Mouse (Mus musculus) limb, embryonic 11.5 days (tissue): Measurements from ENCODE around the gene Gm44503. TPM values are rescaled to one million over a fixed set of nuclear protein-coding genes. Genes with fewer than 3 reads are reported as not detected.

Source experiments
- ATAC-seq: fragments of 200-750 bp; cut with Nextera tagmentation; 2 replicates; pipeline ENCODE4 v1.8.0; 2017; ENCODE audit warnings: low read depth; ENCODE audit not compliant: insufficient number of reproducible peaks, low FRiP score, low TSS enrichment
- DNase-seq: peaks from one replicate; pipeline ENCODE4 v3.0.0-alpha.2; 2015; ENCODE audit warnings: low spot score
- H3K27ac ChIP-seq: fragments of 300-500 bp; sonication (generic); replicated peaks from 2 replicates; pipeline ENCODE4 v1.5.1; 2014; ENCODE audit warnings: low read depth, mild to moderate bottlenecking, low read length
- H3K27me3 ChIP-seq: fragments of 300-500 bp; sonication (generic); 2 replicates; pipeline ENCODE4 v1.6.1; 2014; ENCODE audit warnings: mild to moderate bottlenecking, low read length, mixed read lengths; ENCODE audit not compliant: control insufficient read depth, insufficient read depth
- H3K36me3 ChIP-seq: fragments of 300-500 bp; sonication (generic); 2 replicates; pipeline ENCODE4 v1.6.1; 2014; ENCODE audit warnings: mild to moderate bottlenecking, low read length, moderate library complexity, mixed read lengths; ENCODE audit not compliant: control insufficient read depth, insufficient read depth
- H3K4me1 ChIP-seq: fragments of 300-500 bp; sonication (generic); 2 replicates; pipeline ENCODE4 v1.6.1; 2014; ENCODE audit warnings: low read length, mixed read lengths; ENCODE audit not compliant: control insufficient read depth, insufficient read depth
- H3K4me2 ChIP-seq: fragments of 300-500 bp; sonication (generic); 2 replicates; pipeline ENCODE4 v1.6.1; 2014; ENCODE audit warnings: low read depth, mild to moderate bottlenecking, moderate library complexity; ENCODE audit not compliant: severe bottlenecking
- H3K4me3 ChIP-seq: fragments of 300-500 bp; sonication (generic); 2 replicates; pipeline ENCODE4 v1.5.1; 2014; ENCODE audit warnings: low read depth, low read length
- H3K9ac ChIP-seq: fragments of 300-500 bp; sonication (generic); 2 replicates; pipeline ENCODE4 v1.6.1; 2014; ENCODE audit warnings: mild to moderate bottlenecking, low read length
- H3K9me3 ChIP-seq: fragments of 300-500 bp; sonication (generic); 2 replicates; pipeline ENCODE4 v1.6.1; 2016; ENCODE audit warnings: low read length; ENCODE audit not compliant: control insufficient read depth
- WGBS: fragments of 180-500 bp; shearing (Covaris S2); extraction: QIAGEN DNeasy Blood & Tissue Kit; methylation state at CpG from one replicate; pipeline ENCODE4 v1.1.7; 2014; 5-methylcytosine and 5-hydroxymethylcytosine counted together
- polyA plus RNA-seq: library from polyadenylated mRNA; unstranded; fragments of >200 nt; fragmentation: Nextera tagmentation; extraction: Ambion mirVana; gene quantifications from 2 replicates; pipeline ENCODE4 v1.2.1, GENCODE M21; 2014

The Gm44503 gene
- polyA plus RNA-seq, 1 experiment from 2014 or later, result not detected

DNA sequence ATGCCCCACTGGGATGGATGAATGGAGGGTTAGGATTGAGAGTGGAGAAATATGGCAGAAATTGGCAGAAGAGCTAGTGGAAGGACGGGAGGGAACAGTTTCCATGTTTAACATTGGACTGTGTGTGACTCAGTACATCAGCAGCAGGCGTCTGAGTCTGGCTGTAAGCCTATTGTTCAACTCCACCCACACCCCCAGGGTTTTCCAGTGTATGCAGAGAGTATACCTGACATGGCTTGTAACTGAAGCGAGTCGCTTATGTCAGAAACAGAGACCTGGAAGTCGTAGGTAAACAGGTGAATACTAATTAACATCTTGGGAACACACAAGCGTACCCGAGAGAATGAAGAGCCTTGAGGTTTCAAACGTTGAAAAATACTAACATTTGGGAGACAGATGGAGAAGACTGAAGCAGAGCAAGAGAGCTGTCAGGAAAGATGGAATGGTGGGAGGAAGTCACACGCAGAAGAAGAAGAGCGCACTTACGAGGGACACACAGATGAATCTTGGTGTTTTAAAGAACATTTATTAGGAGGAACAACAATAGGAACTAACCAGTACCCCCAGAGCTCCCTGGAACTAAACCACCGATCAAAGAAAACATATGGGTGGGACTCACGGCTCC lies 27.4 kb upstream of the Gm44503 start:
- Histone ChIP-seq H3K27ac (no peak overlapping the region), H3K9me3 (no peaks in the 10 kb centered on the region), H3K4me3 (no peak overlapping the region), H3K4me2 (no peak overlapping the region), H3K36me3 (peaks cover 2% of the 10 kb centered on the region; the same call in 1 of the 2 replicates), H3K4me1 (peaks cover 6% of the 10 kb centered on the region; the same call in 1 of the 2 replicates), H3K27me3 (no peaks in the 10 kb centered on the region), H3K9ac (no peak overlapping the region)
- ATAC-seq (no peak), DNase-seq (no peak)
- WGBS, result 81% methylated on average over 13 of the region's 13 CpGs

- no peak overlapping the region for H3K9ac ChIP-seq
- H3K27me3 ChIP-seq, result no peaks in the 10 kb centered on the region
- H3K9me3 ChIP-seq, result no peaks in the 10 kb centered on the region
- no peak for ATAC-seq
- no peak overlapping the region for H3K4me2 ChIP-seq
- 90% methylated on average over 4 of the region's 4 CpGs for WGBS
- no peaks in the 10 kb centered on the region for H3K4me1 ChIP-seq
- no peak overlapping the region for H3K4me3 ChIP-seq
- no peak for DNase-seq
- peaks cover 2% of the 10 kb centered on the region; the same call in 1 of the 2 replicates for H3K36me3 ChIP-seq
- no peak overlapping the region for H3K27ac ChIP-seq
Observed at GRCm38 (mm10) chr9:72935309-72935708, 23.3 kb upstream of the Gm44503 start.

- Histone ChIP-seq H3K27me3 (no peaks in the 10 kb centered on the region), H3K36me3 (peaks cover 2% of the 10 kb centered on the region; the same call in 1 of the 2 replicates), H3K4me1 (no peaks in the 10 kb centered on the region), H3K27ac (no peak overlapping the region), H3K9me3 (no peaks in the 10 kb centered on the region), H3K4me3 (no peak overlapping the region), H3K9ac (no peak overlapping the region), H3K4me2 (no peak overlapping the region)
- WGBS, result 79% methylated on average over 2 of the region's 2 CpGs
- DNase-seq (no peak), ATAC-seq (no peak)
Observed at GRCm38 (mm10) chr9:72936301-72936700, 22.4 kb upstream of the Gm44503 start.

- peaks cover 4% of the 10 kb centered on the region; the same call in 1 of the 2 replicates for H3K9me3 ChIP-seq
- no peak for DNase-seq
- H3K36me3 ChIP-seq, result peaks cover 8% of the 10 kb centered on the region; the same call in 1 of the 2 replicates
Observed at GRCm38 (mm10) chr9:72943424-72943823, 15.2 kb upstream of the Gm44503 start.

DNA sequence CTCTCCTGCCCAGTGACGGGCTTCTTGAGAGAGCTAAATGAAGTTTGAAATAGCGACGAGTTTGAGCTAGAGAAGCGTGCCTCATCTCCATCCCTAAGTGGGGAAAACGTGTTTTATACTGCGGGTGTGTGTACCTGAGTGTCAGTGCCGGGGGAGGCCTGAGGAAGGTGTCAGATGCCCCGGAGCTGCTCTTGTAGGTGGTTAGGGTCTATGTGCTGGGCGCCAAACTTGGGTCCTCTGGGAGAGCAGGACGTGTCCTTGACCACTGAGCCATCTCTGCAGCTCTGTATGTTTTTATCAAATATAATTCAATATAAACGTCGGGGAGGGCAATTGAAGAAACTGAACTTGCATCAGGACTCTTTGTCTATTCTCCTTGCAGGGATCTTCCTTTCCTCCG lies 14.4 kb upstream of the Gm44503 start:
- no peak overlapping the region for H3K4me2 ChIP-seq
- H3K27ac ChIP-seq, result no peak overlapping the region
- H3K9me3 ChIP-seq, result peaks cover 4% of the 10 kb centered on the region; the same call in 1 of the 2 replicates
- ATAC-seq (no peak), DNase-seq (no peak)
- no peaks in the 10 kb centered on the region for H3K27me3 ChIP-seq
- H3K4me3 ChIP-seq, result no peak overlapping the region
- WGBS, result 91% methylated on average over 13 of the region's 13 CpGs
- peaks cover 8% of the 10 kb centered on the region; the same call in 1 of the 2 replicates for H3K36me3 ChIP-seq
- no peaks in the 10 kb centered on the region for H3K4me1 ChIP-seq
- no peak overlapping the region for H3K9ac ChIP-seq

More at GRCm38 (mm10) chr9:72943424-72943823, 15.2 kb upstream of the Gm44503 start:
- Histone ChIP-seq H3K4me2 (no peak overlapping the region), H3K27ac (no peak overlapping the region), H3K4me1 (no peaks in the 10 kb centered on the region), H3K27me3 (no peaks in the 10 kb centered on the region), H3K9ac (no peak overlapping the region), H3K4me3 (no peak overlapping the region)
- 59% methylated on average over 3 of the region's 3 CpGs for WGBS
- no peak for ATAC-seq

GRCm38 (mm10) chr9:72947010-72947409 lies 11.6 kb upstream of the Gm44503 start:
- H3K4me3 ChIP-seq, result no peak overlapping the region
- no peak overlapping the region for H3K4me2 ChIP-seq
- DNase-seq, result no peak
- peaks cover 4% of the 10 kb centered on the region; the same call in 1 of the 2 replicates for H3K9me3 ChIP-seq
- no peak for ATAC-seq
- no peak overlapping the region for H3K9ac ChIP-seq
- 98% methylated on average over 1 of the region's 1 CpGs for WGBS
- 0 out of 2 replicates have a peak, but pooled peaks cover 2% of the 10 kb centered on the region for H3K4me1 ChIP-seq
- no peaks in the 10 kb centered on the region for H3K27me3 ChIP-seq
- H3K27ac ChIP-seq, result no peak overlapping the region
- H3K36me3 ChIP-seq, result peaks cover 8% of the 10 kb centered on the region; the same call in 1 of the 2 replicates

DNA sequence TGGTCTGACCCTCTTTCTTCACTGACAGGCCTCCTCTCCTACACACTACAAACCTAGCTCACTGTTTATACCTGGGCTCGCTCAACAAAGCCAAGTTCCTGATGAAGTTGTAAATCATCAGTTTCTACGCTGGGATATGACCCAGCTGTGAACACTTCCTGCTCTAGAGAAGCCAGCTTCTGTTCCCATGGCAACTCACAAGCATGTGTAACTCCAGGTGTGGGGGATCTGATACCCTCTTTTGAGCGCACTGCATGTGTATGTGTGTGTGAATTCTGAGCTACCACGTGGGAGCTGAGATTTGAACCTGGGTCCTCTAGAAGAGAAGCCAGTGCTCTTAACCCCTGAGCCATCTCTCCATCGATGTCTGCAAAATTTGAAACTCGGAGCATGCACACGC lies 9.1 kb upstream of the Gm44503 start:
- Histone ChIP-seq H3K36me3 (peaks cover 8% of the 10 kb centered on the region; the same call in 1 of the 2 replicates), H3K9ac (no peak overlapping the region; the same call in 1 of the 2 replicates), H3K4me1 (0 out of 2 replicates have a peak, but pooled peaks cover 2% of the 10 kb centered on the region), H3K4me2 (no peak overlapping the region), H3K9me3 (peaks cover 4% of the 10 kb centered on the region; the same call in 1 of the 2 replicates), H3K27me3 (no peaks in the 10 kb centered on the region), H3K27ac (no peak overlapping the region), H3K4me3 (no peak overlapping the region)
- peak; percentile 62; the same call in 1 of the 2 replicates for ATAC-seq
- 63% methylated on average over 7 of the region's 7 CpGs for WGBS
- peak; percentile 40 for DNase-seq

- H3K4me1 ChIP-seq, result peaks cover 2% of the 10 kb centered on the region; the same call in 1 of the 2 replicates
- no peak overlapping the region for H3K27ac ChIP-seq
- no peak overlapping the region for H3K4me3 ChIP-seq
- no peaks in the 10 kb centered on the region for H3K9me3 ChIP-seq
- peak; percentile 68 for DNase-seq
- 46% methylated on average over 2 of the region's 2 CpGs for WGBS
- no peaks in the 10 kb centered on the region for H3K27me3 ChIP-seq
- no peaks in the 10 kb centered on the region for H3K36me3 ChIP-seq
- no peak for ATAC-seq
- H3K4me2 ChIP-seq, result no peak overlapping the region
- no peak overlapping the region for H3K9ac ChIP-seq
Observed at GRCm38 (mm10) chr9:72954746-72955145, 3.9 kb upstream of the Gm44503 start.
